Mouse (Mus musculus): ENCODE measurements around the gene Gm21976. TPM values are rescaled to one million over a fixed set of nuclear protein-coding genes. Genes with fewer than 3 reads are reported as not detected.

Gm21976 gene
- polyA plus RNA-seq, 1 experiment from 2014 or later = not detected

DNA sequence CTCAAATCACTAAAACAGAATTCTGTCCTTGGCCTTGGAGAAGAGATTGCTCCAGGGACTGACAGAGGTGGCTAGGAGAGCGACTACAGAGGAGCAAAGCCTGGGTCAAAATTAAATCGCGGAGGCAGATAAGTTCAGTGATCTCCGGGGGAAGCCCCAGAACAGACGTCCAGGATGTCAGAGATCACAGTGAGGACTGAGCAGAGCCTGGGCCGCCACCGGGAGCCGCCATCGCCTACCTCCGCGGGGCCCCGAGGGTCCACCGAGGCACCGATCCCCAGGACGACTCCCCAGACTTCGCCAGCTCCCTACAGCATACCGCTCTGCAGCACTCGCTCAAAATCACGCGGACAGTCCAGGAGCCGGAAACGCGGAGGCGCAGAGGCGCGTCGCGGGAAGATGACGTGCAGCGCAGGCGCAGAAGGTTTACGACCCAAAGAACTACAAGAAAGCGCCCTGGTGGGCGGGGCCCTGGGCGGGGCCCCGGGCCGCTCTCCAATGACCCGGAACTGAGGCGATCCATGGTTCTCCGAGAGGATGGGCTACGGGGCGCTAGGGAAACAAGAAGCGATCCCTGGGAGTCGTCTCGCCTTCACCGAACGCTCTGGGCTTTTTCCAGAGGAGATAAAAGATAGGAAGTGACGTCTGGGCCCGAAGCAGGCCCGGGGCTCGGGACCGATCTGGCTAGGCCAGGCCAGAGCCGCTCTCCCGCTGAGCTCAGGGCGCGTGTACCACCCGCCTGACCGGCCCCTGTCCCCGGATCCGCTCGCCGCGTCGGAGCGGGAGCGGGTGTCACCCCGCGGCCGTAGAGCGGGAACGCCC lies 16.8 kb upstream of the Gm21976 start, which contains the start of the genes Utp15 and Ankra2:
Gene Utp15 (minus strand): TSS at position 406 of the 822 bp plus-strand sequence.
Gene Ankra2 (plus strand): TSS at position 439 of the 822 bp plus-strand sequence.
- Histone ChIP-seq H3K9ac (peak within 1 kb of the TSS; percentile 95), H3K27me3 (ENCODE audit: control insufficient read depth, insufficient read depth, low read length) (no peaks in the 10 kb centered on the region), H3K4me2 (replicated peaks) (peak within 1 kb of the TSS; percentile 88), H3K4me1 (replicated peaks; ENCODE audit: control insufficient read depth, insufficient read depth, low read length) (peaks cover 20% of the 10 kb centered on the region), H3K36me3 (replicated peaks; ENCODE audit: control insufficient read depth, insufficient read depth) (peaks cover 37% of the 10 kb centered on the region), H3K4me3 (replicated peaks; ENCODE audit: low read length) (peak within 1 kb of the TSS; percentile 95), H3K9me3 (ENCODE audit: control insufficient read depth, low read length) (no peaks in the 10 kb centered on the region), H3K27ac (peak within 1 kb of the TSS; percentile 96)
- ATAC-seq (ENCODE audit: low FRiP score) = peak; percentile 99
- peak; percentile 100 for DNase-seq (ENCODE audit: low spot score)
- under 1% methylated on average over 71 of the region's 71 CpGs for WGBS

DNA sequence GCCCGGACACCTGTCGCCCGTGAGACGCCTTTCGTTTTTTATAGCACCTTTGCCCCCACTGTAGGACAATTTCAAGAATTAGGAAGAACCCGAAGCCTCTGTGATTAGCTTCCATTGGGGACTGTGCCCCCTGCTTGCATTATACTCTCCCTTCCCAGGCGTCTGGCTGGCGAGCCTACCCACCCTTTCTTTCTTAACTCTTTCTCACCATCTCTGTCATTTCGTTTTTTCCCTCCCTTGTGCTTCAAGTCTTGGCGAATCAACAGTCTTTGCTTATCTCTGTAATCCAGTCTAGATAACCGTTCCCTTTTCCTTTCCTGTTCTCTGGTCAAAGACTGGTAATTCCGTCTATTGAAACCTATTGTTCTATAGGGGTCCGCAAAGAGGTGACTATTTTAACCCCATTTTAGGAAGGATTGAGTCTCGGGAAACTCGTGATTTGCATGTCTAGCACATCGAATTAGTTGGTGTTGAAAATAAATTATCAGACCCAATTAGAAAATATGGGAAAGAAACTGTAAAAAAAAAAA lies 16.2 kb upstream of the Gm21976 start:
- DNase-seq (ENCODE audit: low spot score) (no peak), ATAC-seq (ENCODE audit: low FRiP score) (peak; percentile 51; the same call in 1 of the 2 replicates)
- Histone ChIP-seq H3K4me2 (replicated peaks) (peak overlapping the region; percentile 56), H3K27ac (peak overlapping the region; percentile 96), H3K4me3 (replicated peaks; ENCODE audit: low read length) (peak overlapping the region; percentile 95), H3K27me3 (ENCODE audit: control insufficient read depth, insufficient read depth, low read length) (no peaks in the 10 kb centered on the region), H3K4me1 (replicated peaks; ENCODE audit: control insufficient read depth, insufficient read depth, low read length) (peaks cover 20% of the 10 kb centered on the region), H3K9me3 (ENCODE audit: control insufficient read depth, low read length) (no peaks in the 10 kb centered on the region), H3K36me3 (replicated peaks; ENCODE audit: control insufficient read depth, insufficient read depth) (peaks cover 37% of the 10 kb centered on the region), H3K9ac (peak overlapping the region; percentile 95)
- 1% methylated on average over 16 of the region's 16 CpGs for WGBS

DNA sequence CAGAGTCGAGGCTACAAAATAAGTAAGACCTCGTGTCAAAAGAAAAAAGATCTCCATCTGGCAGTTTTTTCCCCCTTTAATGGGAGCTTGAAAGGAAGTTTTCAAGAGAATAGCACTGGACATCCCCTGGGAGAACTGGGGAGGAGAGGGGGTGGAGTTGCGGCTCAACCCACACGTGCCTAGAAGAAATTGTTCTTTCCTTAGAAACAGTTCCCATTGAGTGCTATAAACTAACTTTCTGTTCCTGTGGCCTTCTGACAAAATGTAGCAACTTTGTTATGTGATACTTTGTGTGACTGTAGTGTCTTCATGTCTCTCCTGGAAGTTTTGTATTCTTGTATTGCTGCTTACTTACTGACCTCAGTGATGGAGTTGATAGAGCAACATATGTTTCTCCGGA lies 15.6 kb upstream of the Gm21976 start:
- Histone ChIP-seq H3K27ac (peak overlapping the region; percentile 96; the same call in 1 of the 2 replicates), H3K4me3 (replicated peaks; ENCODE audit: low read length) (peak overlapping the region; percentile 95), H3K9ac (peak overlapping the region; percentile 95), H3K36me3 (replicated peaks; ENCODE audit: control insufficient read depth, insufficient read depth) (peaks cover 37% of the 10 kb centered on the region), H3K27me3 (ENCODE audit: control insufficient read depth, insufficient read depth, low read length) (no peaks in the 10 kb centered on the region), H3K4me1 (replicated peaks; ENCODE audit: control insufficient read depth, insufficient read depth, low read length) (peaks cover 20% of the 10 kb centered on the region), H3K9me3 (ENCODE audit: control insufficient read depth, low read length) (no peaks in the 10 kb centered on the region), H3K4me2 (replicated peaks) (peak overlapping the region; percentile 56)
- WGBS = 20% methylated on average over 5 of the region's 5 CpGs
- DNase-seq (ENCODE audit: low spot score) (no peak), ATAC-seq (ENCODE audit: low FRiP score) (no peak)

DNA sequence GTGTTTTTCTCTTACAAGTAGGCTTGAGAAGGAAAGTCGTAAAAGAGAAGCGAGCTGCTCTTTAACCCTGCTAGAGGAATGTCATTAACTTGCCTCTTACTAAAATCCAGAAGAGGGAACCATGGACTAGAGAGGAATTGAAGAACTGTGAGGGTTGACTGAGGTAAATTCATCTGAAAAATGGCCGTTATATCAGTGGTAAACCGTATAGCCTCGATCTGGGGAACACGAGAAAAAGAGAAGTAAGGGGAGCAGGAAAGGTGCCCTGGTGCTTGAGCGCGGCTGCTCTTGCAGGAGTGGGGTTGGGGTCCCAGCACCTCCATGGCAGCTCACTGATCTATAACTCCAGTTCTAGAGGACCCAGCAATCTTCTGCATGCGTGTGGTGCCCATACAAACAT lies 5.7 kb upstream of the Gm21976 start:
- H3K9ac ChIP-seq = no peak overlapping the region
- no peaks in the 10 kb centered on the region for H3K27me3 ChIP-seq (ENCODE audit: control insufficient read depth, insufficient read depth, low read length)
- H3K27ac ChIP-seq = no peak overlapping the region
- no peak overlapping the region for H3K4me2 ChIP-seq (replicated peaks)
- no peak for DNase-seq (ENCODE audit: low spot score)
- ATAC-seq (ENCODE audit: low FRiP score) = no peak
- H3K4me1 ChIP-seq (replicated peaks; ENCODE audit: control insufficient read depth, insufficient read depth, low read length) = no peaks in the 10 kb centered on the region
- peaks cover 72% of the 10 kb centered on the region for H3K36me3 ChIP-seq (replicated peaks; ENCODE audit: control insufficient read depth, insufficient read depth)
- H3K9me3 ChIP-seq (ENCODE audit: control insufficient read depth, low read length) = no peaks in the 10 kb centered on the region
- 94% methylated on average over 9 of the region's 9 CpGs for WGBS
- H3K4me3 ChIP-seq (replicated peaks; ENCODE audit: low read length) = no peak overlapping the region

DNA sequence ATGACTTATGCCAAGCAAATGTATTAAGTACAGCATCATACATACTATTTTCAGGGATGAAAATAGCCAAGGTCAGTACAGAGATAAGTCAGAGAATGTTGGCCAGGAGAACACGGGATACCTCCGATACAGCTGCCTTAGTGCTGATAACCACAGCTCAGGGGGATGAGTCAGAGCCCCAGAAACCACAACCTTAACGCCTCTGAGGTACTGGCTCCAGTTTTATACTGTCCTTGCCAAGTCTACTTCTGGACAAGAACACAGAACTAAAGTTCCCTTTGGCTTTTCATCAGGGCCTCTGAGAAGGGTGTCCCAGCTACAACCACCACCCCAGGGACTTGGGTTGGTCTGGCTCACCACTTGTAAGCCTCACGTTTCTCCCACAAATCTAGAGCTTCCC lies 4.0 kb upstream of the Gm21976 start:
- ATAC-seq (ENCODE audit: low FRiP score) (no peak), DNase-seq (ENCODE audit: low spot score) (no peak)
- no peaks in the 10 kb centered on the region for H3K9me3 ChIP-seq (ENCODE audit: control insufficient read depth, low read length)
- H3K4me3 ChIP-seq (replicated peaks; ENCODE audit: low read length) = no peak overlapping the region
- H3K27me3 ChIP-seq (ENCODE audit: control insufficient read depth, insufficient read depth, low read length) = no peaks in the 10 kb centered on the region
- peaks cover 56% of the 10 kb centered on the region for H3K36me3 ChIP-seq (replicated peaks; ENCODE audit: control insufficient read depth, insufficient read depth)
- no peaks in the 10 kb centered on the region for H3K4me1 ChIP-seq (replicated peaks; ENCODE audit: control insufficient read depth, insufficient read depth, low read length)
- H3K27ac ChIP-seq = no peak overlapping the region
- no peak overlapping the region for H3K9ac ChIP-seq
- H3K4me2 ChIP-seq (replicated peaks) = no peak overlapping the region
- 90% methylated on average over 4 of the region's 4 CpGs for WGBS

DNA sequence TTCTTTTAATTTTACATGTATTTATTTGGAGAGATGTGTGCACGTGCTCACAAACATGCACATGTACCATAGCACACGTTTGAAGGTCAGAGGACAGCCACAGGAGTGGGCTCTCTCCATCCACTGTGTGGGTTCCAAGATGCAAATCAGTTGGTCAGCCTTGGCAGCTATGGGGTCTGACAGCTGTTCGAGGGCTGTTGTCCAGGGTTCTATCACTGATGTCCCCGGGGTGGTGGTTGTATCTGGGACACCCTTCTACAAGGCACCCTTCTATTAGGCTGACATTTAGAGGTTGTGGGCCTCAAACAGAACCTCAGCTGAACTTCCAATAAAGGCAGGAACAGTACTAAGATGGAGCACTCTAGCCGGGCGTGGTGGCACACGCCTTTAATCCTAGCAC lies 3.4 kb upstream of the Gm21976 start:
- Histone ChIP-seq H3K4me1 (replicated peaks; ENCODE audit: control insufficient read depth, insufficient read depth, low read length) (no peaks in the 10 kb centered on the region), H3K36me3 (replicated peaks; ENCODE audit: control insufficient read depth, insufficient read depth) (peaks cover 50% of the 10 kb centered on the region), H3K4me3 (replicated peaks; ENCODE audit: low read length) (no peak overlapping the region), H3K9ac (no peak overlapping the region), H3K9me3 (ENCODE audit: control insufficient read depth, low read length) (no peaks in the 10 kb centered on the region), H3K4me2 (replicated peaks) (no peak overlapping the region), H3K27me3 (ENCODE audit: control insufficient read depth, insufficient read depth, low read length) (no peaks in the 10 kb centered on the region), H3K27ac (no peak overlapping the region)
- 94% methylated on average over 7 of the region's 7 CpGs for WGBS
- DNase-seq (ENCODE audit: low spot score) = no peak
- no peak for ATAC-seq (ENCODE audit: low FRiP score)

DNA sequence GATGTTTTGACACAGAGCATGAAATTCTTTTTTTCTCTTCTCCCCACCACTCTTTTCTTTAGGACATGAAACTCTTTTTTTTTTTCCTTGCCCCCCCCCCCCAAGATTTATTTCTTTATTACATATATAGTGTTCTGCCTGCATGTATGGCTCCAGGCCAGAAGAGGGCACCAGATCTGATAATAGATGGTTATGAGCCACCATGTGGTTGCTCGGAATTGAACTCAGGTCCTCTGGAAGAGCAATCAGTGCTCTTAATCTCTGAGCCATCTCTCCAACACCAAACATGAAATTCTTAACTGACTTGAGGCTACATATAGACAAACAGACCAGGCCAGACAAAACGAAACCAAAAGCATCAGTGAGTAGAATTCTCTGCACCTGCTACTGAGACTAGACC lies 2.2 kb upstream of the Gm21976 start:
- no peaks in the 10 kb centered on the region for H3K27me3 ChIP-seq (ENCODE audit: control insufficient read depth, insufficient read depth, low read length)
- ATAC-seq (ENCODE audit: low FRiP score) (no peak), DNase-seq (ENCODE audit: low spot score) (no peak)
- H3K4me1 ChIP-seq (replicated peaks; ENCODE audit: control insufficient read depth, insufficient read depth, low read length) = no peaks in the 10 kb centered on the region
- H3K9me3 ChIP-seq (ENCODE audit: control insufficient read depth, low read length) = no peaks in the 10 kb centered on the region
- no peak overlapping the region for H3K4me3 ChIP-seq (replicated peaks; ENCODE audit: low read length)
- H3K36me3 ChIP-seq (replicated peaks; ENCODE audit: control insufficient read depth, insufficient read depth) = peaks cover 38% of the 10 kb centered on the region
- no peak overlapping the region for H3K9ac ChIP-seq
- no peak overlapping the region for H3K27ac ChIP-seq
- no peak overlapping the region for H3K4me2 ChIP-seq (replicated peaks)
- WGBS = 92% methylated on average over 2 of the region's 2 CpGs

DNA sequence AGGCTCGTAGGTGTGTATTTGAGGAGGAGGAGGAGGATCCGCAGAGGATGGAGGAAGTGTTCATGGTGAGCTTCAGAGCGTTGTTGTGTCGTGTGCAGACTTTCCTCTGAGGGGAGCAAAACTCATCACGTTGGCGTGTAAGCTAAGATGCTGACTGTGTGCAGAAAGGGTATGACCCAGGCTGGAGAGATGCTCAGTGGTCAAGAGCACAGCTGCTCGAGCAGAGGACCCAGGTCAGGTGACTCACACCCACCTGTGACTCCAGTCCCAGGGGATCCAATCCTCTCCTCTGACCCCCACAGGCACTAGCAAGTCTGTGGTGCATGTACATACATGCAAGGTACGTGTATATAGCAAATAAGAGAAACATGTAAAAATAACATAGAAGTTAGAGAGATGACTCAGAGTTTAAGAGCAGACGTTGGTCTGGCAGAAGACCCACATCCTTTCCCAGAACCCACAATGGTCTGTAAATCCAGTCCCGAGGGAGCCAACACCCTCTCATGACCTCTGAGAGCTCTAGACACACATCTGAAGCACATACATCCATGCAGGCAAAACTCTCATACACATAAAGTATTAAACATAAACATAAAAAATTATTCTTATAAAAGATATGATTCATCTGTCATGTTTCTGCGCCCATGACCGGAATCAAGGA lies 1.4 kb downstream of the Gm21976 start:
- no peak overlapping the region for H3K9ac ChIP-seq
- H3K9me3 ChIP-seq (ENCODE audit: control insufficient read depth, low read length) = no peaks in the 10 kb centered on the region
- peaks cover 2% of the 10 kb centered on the region; the same call in 1 of the 2 replicates for H3K36me3 ChIP-seq (replicated peaks; ENCODE audit: control insufficient read depth, insufficient read depth)
- no peak overlapping the region for H3K4me2 ChIP-seq (replicated peaks)
- DNase-seq (ENCODE audit: low spot score) (no peak), ATAC-seq (ENCODE audit: low FRiP score) (no peak)
- no peak overlapping the region for H3K4me3 ChIP-seq (replicated peaks; ENCODE audit: low read length)
- 85% methylated on average over 12 of the region's 12 CpGs for WGBS
- H3K27ac ChIP-seq = no peak overlapping the region
- H3K27me3 ChIP-seq (ENCODE audit: control insufficient read depth, insufficient read depth, low read length) = no peaks in the 10 kb centered on the region
- no peaks in the 10 kb centered on the region for H3K4me1 ChIP-seq (replicated peaks; ENCODE audit: control insufficient read depth, insufficient read depth, low read length)

DNA sequence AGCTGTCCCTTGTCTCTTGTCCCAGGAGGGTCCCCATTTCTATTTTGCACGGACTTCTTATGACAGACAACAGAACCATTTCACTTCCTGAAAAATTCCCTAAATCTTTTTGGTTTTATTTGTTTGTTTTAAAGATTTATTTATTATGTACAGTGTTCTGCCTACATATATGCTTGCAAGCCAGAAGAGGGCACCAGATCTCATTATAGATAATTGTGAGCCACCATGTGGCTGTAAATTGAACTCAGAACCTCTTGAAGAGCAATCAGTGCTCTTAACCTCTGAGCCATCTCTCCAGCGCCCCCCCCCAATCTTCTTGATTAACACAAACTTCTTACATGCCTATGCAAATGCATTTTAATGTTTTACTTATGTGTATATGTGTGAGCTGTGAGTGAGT lies 11.0 kb downstream of the Gm21976 start:
- Histone ChIP-seq H3K9ac (no peak overlapping the region), H3K9me3 (ENCODE audit: control insufficient read depth, low read length) (no peaks in the 10 kb centered on the region), H3K36me3 (replicated peaks; ENCODE audit: control insufficient read depth, insufficient read depth) (no peaks in the 10 kb centered on the region), H3K4me2 (replicated peaks) (no peak overlapping the region), H3K27ac (no peak overlapping the region), H3K27me3 (ENCODE audit: control insufficient read depth, insufficient read depth, low read length) (no peaks in the 10 kb centered on the region), H3K4me3 (replicated peaks; ENCODE audit: low read length) (no peak overlapping the region), H3K4me1 (replicated peaks; ENCODE audit: control insufficient read depth, insufficient read depth, low read length) (no peaks in the 10 kb centered on the region)
- ATAC-seq (ENCODE audit: low FRiP score) (no peak), DNase-seq (ENCODE audit: low spot score) (no peak)
- WGBS = 40% methylated on average over 2 of the region's 2 CpGs

Measured in hindbrain, embryonic 14.5 days (tissue).